Mouse (Mus musculus): ENCODE data around the gene Large2. TPM values are rescaled to one million over a fixed set of nuclear protein-coding genes. Genes with fewer than 3 reads are reported as not detected.
A peak's percentile ranks its signal among the peaks of the same experiment; 100 is the strongest.

Gene Large2
- total RNA-seq, 2 experiments from 2014 or later = 0.34 to 0.96 TPM

- no peak for DNase-seq (ENCODE audit: extremely low spot score in 1 of 2, low spot score in 1 of 2)
Observed at GRCm38 (mm10) chr2:92342418-92342817, 32.3 kb downstream of the Large2 start.

GRCm38 (mm10) chr2:92331871-92332270 lies 42.8 kb downstream of the Large2 start:
- DNase-seq (ENCODE audit: extremely low spot score in 1 of 2, low spot score in 1 of 2) = no peak

GRCm38 (mm10) chr2:92331410-92331809 lies 43.3 kb downstream of the Large2 start:
- DNase-seq (ENCODE audit: extremely low spot score in 1 of 2, low spot score in 1 of 2) = no peak

GRCm38 (mm10) chr2:92330840-92331239 lies 43.8 kb downstream of the Large2 start:
- DNase-seq (ENCODE audit: extremely low spot score in 1 of 2, low spot score in 1 of 2) = no peak

GRCm38 (mm10) chr2:92328206-92328605 lies 46.5 kb downstream of the Large2 start:
- no peak for DNase-seq (ENCODE audit: extremely low spot score in 1 of 2, low spot score in 1 of 2)

GRCm38 (mm10) chr2:92327601-92328000 lies 47.1 kb downstream of the Large2 start:
- DNase-seq (ENCODE audit: extremely low spot score in 1 of 2, low spot score in 1 of 2) = no peak

GRCm38 (mm10) chr2:92326221-92326620 lies 48.4 kb downstream of the Large2 start:
- no peak for DNase-seq (ENCODE audit: extremely low spot score in 1 of 2, low spot score in 1 of 2)

GRCm38 (mm10) chr2:92325676-92326075 lies 49.0 kb downstream of the Large2 start:
- no peak for DNase-seq (ENCODE audit: extremely low spot score in 1 of 2, low spot score in 1 of 2)

GRCm38 (mm10) chr2:92322669-92323068 lies 52.0 kb downstream of the Large2 start:
- peak in 1 of 2 experiments; percentile 37 for DNase-seq (ENCODE audit: extremely low spot score in 1 of 2, low spot score in 1 of 2)

- DNase-seq (ENCODE audit: extremely low spot score in 1 of 2, low spot score in 1 of 2) = no peak
Observed at GRCm38 (mm10) chr2:92317228-92317627, 57.4 kb downstream of the Large2 start.

- DNase-seq (ENCODE audit: extremely low spot score in 1 of 2, low spot score in 1 of 2) = no peak
Observed at GRCm38 (mm10) chr2:92316652-92317051, 58.0 kb downstream of the Large2 start.

Small RNA genes within 50 kb of the gene (microRNA-seq; reads per million reads assigned to microRNA genes)
- gene Mir7000 = 5.2 to 6.2 reads per million in 2 experiments

Other genes starting within 250 kb of the Large2 start
- gene Pex16, start 193 bp downstream of the Large2 start, total RNA-seq (2021) = 10 to 100 TPM; 31.7 to 35.5 TPM
- gene 1700029I15Rik, start 7.7 kb upstream of the Large2 start, total RNA-seq (2021) = 1 to 10 TPM; 3.6 to 4.7 TPM
- 100 to 1,000 TPM; 339 to 369 TPM for gene Mapk8ip1, start 26.4 kb upstream of the Large2 start, total RNA-seq (2021)
- gene Cry2, start 59.2 kb upstream of the Large2 start, total RNA-seq (2021) = 100 to 1,000 TPM in 1 of 2 experiments, 10 to 100 TPM in 1; 85.6 to 106 TPM
- 10 to 100 TPM; 15.1 to 18.1 TPM for gene Slc35c1, start 85.7 kb upstream of the Large2 start, total RNA-seq (2021)
- 100 to 1,000 TPM; 268 to 280 TPM for gene Chst1, start 224.8 kb upstream of the Large2 start, total RNA-seq (2021)